Mouse (Mus musculus) 3134 (cell line): Measurements from ENCODE around the gene Slc46a3.

Source experiments
- DNase-seq: peaks from one replicate; pipeline ENCODE4 v3.0.0-alpha.2; 2011; ENCODE audit warnings: low spot score; ENCODE audit not compliant: insufficient read length; ENCODE audit errors: extremely low read depth

Gene Slc46a3

DNA sequence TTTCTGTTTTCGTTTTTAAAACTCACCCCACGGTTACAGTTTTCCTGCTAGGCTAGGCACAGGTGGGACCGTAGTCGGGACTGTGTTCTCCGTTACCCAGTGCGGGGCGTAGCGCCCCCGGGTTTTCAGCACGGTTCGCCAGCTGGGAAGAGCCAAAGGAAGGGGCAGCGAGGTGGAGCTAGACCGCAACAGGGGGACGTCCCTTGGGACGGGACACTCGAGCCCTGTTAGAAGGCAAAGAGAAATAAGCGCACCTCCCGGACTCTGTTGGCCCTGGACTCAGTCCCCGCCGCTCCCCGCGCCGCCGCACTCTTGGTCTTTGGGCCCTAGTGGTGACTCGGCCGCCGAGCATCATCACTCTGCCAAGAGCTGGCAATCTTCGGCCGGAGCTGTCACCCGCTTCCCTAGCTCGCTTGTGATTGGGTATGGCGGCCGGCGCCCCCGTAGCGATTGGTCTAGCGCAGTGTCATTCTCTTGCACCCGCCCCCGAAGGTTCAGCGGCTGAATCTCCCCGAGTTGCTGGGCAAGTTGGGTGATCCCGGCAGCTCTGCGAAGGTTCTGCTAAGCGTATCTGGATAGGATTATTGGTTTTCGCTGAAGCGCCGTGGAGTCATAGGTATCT is at the start of gene Slc46a3:
Gene Slc46a3, minus strand, starts transcription at position 361 of the 622 bp plus-strand sequence.
- peak; percentile 95 for DNase-seq

DNA sequence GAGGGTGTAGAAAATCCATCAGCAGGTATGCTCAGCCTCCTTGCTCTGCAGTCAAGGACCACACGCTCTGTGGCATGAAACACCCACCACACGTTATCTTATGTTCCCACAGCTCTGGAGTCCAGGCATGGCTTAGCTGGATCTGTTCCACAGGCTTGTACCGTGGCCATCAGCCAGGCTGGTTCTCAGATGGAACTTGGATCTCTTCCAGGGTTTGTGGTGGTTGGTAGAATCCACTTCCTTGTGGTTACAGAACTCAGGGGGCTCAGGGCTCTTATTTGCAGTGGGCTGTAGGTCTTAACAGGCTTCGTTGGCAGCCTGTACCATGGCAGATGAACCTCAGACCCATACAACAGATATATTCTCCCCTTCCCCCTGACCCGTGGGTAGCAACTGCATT is 44.6 kb upstream of the Slc46a3 start:
- DNase-seq = no peak

DNA sequence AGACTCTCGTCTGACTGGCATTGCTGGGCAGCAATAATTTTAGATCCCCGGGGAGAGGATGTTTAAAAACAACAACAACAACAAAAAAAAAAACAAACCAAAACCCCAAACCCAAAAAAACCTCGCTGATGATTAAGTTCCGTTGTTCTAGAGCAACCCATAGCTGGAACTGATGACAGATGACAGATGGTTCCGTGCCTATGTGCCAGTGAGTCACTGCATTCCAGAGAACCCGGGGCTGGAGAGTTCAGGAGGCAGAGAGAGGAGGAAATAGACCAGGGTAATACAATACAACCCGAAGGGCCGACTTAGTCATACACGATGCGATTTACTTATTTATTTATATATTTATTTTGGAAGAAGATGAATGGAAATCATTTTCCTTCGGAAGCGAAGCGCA is 40.5 kb upstream of the Slc46a3 start:
- peak; percentile 53 for DNase-seq

DNA sequence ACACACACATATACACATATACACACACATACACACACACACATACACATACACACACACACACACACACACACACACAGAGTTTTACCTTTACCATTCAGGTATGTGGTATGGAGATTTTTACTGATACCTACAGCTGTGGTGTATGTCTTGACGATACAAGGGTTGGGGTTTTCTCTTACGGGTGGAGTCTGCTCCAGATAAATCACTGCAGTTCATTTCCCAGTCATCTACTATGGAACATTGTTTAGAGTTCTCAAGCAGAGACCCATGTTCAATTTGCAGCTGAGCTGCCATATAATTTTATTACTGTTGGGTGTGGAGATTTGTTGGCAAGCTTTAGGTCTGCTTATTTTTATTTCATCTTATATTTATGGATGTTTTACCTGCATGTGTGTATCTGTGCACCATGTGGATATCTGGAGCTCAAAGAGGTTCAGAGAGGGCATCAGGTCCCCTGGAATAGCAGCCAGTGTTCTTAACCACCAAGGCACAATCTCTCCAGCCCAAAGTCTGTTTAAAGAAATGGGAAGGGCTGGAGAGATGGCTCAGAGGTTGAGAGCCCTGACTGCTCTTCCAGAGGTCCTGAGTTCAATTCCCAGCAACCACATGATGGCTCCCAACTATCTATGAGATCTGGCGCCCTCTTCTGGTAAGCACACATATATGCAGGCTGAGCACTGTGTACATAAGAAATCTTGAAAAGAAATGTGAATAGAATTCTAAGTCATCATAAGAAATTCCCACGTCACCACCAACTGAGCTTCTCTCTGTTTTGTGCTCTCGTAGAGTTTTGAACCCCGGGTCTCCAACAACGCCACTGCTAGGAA is 34.3 kb upstream of the Slc46a3 start:
- DNase-seq = no peak

DNA sequence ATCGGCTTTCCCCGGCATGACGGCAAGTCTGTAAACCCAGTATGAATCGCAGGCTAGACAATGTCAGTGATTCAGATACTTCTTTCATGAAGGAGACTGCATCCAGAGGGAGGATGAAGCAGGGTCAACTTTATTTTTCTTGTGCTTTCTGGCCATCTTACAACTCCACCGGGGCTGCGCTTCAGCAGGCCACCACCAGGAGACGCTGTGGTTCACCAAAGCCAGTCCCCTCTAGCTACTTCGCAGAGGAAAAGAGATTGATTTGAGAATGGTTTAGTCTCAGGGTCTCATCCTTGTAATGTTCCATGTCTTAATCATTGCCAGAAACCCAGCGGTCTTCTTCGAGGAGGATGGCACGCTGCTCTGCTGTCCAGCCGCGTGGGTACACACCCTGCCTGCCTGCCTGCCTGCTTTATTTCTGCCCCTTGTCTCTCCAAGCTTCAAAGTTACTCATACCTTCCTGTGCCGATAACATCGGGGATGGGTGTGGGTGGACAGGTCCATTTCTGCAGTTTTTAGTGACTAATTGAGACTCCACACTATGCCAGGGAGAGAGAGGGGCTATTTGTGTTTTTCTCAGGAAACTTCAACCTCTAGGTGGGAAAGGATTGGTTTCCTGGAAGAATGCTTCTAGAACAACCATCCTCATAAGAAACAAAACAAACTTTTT is 31.5 kb upstream of the Slc46a3 start:
- no peak for DNase-seq

DNA sequence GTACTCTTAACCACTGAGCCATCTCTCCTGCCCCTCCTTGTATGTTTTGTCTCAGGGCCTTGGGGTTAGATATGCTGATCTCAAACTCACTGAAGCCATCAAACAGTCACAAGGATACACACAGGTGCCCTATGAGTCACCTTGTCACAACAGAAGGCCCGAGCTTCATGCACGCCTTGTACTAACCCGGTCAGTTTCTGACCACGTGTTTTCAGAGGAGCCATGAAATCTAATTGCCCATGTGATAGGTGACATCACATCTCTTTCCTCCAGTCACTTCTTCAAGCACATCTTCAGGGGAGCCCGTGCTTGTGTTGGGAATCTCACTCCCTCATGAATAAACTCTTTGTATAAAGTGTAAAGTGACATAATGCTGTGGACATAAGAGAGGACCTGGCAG is 30.0 kb upstream of the Slc46a3 start:
- DNase-seq = no peak

DNA sequence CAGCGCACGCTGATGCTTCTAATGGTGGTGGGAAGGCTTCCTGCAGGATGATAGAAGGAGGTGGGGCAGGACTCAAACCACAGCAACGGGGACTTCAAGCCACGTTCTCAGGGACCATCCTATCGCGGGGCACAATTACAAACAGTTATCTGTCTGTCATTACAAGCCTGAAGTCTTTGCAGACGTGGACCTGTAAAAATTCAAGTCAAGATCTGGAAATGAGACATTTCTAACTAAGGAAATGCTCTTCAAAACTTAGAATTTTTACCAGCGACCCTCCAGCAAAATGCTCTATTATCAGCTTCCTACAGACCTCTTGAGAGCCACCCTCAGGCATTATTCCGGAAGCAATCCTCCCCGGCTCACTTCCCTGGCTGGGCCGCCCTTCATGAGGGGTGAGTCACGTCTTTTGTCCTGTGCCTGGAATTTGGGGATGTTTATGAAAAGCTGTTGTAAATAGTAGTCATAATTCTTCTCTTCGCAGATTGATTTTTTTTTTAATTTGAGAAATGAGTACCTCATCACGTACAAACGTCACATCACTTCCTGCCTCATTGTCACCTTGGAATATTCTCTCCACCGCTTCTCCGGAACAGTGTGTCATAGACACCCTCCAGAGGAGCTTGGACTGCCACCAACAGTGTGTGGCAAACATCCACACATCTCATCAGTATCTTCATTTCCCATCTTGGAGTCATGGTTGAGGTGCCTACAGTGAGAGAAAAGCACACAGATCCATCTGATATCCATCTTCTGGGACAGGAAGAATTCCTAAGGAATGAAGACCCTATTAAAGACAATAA is 23.6 kb upstream of the Slc46a3 start:
- peak; percentile 39 for DNase-seq

DNA sequence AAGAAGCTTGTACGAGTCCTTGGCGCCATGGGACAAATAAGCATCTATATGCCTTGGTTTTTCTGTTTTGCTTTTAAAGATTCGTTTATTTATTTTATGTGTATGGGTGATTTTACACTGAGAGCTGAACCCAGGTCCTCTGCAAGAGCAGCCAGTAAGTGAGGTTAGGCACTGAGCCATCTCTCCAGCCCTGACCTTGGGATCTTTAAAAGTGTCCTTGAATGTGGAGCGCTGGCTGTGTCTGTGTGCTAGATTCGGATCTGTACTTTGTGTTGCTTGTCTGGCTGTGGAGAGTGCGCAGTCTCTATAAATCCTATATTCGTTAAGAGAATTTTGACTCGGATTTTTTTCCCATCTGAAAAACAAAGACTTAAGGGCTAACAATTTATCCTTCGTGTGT is 21.6 kb upstream of the Slc46a3 start:
- DNase-seq = no peak

DNA sequence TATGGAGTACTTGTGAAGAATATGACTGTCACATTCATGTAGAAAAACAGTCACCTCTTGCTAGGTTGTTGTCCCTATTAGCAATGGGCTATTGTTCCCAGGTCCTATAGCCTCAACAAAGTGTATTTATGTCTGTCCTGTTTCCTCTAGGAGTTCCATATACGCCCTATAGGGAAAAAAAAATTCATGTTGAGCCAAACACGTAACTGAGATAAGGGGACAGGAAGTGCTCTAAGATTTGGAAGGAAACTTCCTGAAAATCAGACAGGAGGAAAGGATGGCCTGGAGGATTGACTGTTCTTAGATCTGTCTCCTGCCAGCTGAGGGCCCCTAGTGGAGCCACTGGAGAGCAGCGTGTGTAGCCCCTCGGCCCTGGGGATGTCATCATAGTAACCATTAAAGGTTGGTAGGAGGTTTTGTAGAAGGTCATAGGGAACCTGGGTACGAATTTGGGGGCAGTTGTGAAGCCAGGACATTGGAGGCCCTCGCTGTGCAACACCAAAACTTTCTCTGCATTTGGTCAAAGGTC is 20.5 kb upstream of the Slc46a3 start:
- DNase-seq = no peak

DNA sequence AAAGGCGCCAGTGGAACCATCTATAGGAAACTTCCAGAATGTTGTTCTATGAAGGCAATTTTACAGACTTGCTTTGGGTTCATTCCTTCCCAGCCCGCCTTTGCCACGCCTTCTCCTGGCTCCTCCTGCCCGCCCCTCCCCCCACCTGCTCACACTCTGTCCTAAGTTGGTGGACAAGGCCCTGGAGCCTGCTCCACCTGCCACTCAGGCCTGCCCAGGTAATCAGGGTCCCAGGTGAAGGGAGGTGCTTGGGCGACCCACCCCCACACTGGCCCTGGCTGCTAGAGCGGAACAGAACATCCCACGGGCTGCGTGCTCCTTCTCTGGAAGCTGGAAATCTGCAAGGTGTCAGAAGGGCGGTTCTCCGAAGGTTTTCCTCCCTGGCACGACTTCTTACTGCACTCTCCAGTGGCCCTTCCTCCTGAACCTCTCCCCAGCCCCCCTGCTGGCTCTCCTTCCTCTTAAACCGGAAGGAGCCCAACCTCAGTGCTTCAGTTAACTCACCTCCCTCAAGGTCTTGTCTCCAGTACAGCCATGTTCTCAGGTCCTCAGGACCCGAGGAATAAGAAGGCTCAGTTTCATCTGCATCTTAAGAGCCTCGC is 18.7 kb upstream of the Slc46a3 start:
- no peak for DNase-seq

DNA sequence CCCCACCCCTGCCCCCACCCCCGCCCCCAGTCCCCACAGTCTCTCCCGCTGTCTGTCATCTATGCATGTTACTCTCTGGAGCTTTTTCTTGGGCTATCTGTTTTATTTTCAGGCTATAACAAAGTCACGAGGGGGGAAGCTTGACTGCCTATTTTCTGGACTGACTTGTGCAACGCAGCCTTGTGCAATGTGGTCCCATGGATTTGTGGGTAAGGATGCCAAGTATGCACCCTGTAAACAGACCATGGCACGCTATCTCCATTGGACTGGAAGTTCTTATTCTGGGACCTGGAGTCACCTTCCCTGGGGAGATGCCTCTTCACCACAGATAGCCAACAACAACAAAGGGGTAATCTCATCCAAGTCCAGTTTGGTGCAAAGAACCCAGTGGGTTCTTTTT is 17.1 kb upstream of the Slc46a3 start:
- peak; percentile 21 for DNase-seq

DNA sequence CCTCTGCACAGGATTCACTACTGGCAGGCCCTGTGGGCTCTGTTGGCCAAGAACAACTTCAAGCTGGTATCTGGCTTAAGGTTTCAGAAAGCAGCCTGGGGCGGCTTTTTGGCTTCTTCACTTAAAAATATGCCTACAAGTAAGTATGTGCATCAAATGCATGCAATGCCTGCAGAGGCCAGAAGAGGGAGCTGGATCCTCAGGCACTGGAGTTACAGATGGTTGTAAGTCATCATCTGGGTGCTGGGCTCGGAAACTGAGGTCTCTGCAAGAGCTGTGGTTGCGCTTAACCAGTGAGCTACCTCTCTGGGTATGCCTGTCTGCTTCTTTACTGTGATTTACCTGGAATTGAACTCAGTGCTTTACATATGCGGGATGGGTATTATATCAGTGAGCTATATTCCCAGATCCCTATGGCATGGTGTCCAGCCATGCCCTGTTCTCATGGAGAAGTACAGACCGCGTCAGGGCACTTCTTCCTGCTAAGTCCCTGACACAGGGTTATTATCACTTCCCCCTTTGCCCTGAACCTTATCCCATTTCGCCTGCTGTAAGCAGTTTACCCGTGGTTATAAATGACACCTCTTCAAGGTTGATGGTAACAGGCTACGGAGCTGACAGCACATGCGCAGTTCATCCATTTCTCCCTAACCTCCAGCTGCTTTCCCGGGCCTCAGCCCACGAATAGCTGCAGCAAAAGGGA is 16.3 kb upstream of the Slc46a3 start:
- DNase-seq = no peak

DNA sequence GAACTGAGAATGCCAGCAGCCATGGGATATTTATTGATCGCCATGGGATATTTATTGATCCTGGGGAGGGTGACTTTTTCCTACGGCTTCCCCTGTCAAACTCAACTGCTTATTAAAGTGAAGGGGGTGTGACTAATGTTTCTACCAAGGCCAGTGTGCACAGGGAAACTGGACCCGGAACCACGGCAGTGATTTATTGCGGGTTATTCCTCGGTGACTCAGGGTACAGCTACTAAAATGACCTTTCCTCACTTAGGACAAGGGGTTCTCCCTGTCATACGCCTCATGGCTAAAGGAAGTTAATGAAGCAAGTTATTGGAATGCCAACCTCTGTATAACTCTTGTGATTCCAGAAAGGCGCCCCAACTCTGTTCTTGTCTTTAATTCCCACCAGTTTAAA is 13.2 kb upstream of the Slc46a3 start:
- no peak for DNase-seq

DNA sequence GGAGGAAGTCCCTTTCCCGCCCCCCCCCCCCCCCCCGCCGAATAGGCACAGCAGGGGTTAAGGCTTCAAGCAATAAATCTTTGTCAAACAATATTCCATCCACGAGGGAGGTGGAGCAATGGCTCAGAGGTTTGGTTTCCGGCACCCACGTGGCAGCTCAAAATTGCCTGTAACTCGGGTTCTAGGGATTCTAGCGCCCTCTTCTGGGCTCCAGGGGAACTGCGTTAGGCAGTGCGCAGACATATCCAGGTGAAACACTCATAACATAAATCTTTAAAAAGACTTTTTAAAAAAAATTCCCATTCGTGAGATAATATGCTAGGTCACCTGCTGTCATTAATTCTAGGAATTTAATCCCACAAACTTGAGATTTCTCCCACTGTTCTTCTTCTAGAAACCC is 12.5 kb upstream of the Slc46a3 start:
- DNase-seq = no peak

DNA sequence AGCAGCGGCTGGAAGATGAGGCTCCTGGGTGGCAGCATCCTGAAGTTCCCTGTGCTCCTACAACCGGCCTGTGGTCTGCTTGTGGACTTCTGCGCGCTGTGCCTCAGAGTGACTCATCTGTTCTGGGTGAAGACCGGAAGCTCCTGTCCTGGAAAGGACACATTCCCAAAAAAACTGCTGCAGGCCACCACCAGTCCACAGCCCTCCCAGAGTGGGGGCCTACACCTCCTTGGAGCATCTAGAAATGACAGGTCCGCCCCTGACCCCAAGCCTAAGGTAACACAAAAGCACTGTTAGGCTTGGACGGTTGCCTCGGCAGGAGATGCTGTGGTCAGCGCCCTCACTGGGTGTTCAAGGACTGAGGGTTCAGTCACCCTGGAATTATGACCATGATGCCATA is 8.6 kb upstream of the Slc46a3 start:
- DNase-seq = peak; percentile 80

DNA sequence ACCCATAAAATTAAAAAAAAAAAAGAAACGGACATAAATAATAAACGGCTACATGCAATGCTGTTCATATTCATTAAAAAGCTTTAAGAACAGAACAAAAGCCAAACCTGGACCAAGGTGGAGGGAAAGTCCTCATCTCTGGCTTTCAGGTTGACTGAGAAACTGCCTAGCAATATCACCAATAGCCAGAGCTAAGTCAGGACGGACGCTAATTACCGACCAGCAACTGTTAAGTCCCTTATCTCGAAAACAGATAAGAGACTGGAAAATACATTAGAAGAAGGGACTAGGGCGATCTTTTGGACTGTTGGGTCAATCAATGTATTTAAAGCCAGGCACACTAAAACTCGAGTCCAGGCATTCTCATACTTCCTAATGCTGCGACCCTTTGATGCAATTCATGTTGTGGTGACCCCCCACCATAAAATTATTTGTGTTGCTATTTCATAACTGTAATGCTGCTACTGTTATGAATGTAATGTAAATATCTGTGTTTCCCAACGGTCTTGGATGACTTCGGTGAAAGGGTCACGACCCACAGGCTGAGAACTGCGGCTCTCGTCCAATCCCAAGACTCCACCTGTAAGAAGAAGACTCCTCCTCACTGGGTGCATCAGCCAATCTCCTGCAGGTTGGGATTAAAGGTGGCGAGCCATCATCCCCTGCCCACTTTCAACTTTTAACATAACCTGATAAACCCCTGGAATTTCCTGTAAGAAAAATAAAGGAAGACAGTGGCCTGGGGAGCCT is 7.6 kb upstream of the Slc46a3 start:
- no peak for DNase-seq

DNA sequence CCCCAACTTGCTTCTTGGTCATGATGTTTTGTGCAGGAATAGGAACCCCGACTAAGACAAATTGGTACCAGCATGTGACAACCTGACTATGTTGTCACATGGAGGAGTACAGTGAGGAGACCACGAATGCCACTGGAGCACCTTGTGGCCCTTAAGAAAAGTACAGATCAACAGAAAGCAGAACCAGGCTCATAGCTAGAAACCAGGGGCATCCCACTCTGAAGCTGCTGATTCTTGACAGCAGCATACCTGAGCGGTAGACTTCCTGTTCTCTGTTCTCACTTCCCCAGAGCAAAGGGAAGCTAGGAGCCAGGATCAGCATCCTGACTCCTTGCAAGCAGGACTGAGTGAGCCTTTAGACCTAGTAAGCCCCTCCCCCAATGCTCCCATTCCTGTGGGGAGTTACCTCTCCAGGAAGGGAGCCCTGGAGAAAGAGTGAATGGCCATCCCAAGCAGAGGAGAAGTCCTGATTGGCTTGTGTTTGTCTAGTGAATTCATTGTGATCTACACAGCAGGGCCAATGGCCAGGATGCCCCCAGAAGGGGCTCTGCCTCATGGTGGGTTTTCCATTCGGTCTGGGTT is 4.4 kb upstream of the Slc46a3 start:
- DNase-seq = no peak

DNA sequence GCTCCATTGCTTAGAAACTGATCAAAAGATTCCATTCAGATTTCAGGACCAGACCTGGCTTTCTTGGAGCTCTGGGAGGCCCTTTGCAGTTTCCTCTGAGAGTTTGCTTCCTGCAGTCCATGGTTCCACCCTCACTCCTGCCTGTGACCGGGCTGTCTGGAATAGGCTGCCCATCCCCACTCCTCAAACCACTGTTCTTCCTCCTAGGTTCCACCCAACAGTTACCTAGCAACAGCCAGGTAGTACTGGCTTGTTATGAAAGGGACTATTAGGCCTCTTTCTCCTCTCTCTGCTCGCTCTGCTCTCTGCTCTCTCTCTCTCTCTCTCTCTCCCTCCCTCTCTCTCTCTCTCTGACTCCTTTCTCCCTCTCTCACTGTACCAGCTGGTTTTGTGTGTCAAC is 3.6 kb upstream of the Slc46a3 start:
- no peak for DNase-seq

DNA sequence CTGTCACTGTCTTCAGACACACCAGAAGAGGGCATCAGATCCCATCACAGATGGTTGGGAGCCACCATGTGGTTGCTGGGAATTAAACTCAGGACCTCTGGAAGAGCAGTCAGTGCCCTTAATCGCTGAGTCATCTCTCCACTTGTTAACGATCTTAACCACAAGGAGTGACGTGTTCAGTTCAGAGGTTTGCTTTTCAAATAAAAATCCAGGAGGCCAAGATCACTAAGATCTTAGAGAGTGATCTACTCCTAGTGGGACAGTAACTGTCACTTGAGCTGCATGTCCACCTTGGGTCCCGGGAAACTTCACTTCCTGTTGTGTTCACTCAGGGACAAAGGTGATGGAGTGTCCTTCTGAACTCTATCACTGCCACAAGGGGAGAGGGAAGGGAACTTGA is 1.9 kb upstream of the Slc46a3 start:
- peak; percentile 45 for DNase-seq
